Mouse (Mus musculus): ENCODE data around the gene Tmod1.

The Tmod1 gene

DNA sequence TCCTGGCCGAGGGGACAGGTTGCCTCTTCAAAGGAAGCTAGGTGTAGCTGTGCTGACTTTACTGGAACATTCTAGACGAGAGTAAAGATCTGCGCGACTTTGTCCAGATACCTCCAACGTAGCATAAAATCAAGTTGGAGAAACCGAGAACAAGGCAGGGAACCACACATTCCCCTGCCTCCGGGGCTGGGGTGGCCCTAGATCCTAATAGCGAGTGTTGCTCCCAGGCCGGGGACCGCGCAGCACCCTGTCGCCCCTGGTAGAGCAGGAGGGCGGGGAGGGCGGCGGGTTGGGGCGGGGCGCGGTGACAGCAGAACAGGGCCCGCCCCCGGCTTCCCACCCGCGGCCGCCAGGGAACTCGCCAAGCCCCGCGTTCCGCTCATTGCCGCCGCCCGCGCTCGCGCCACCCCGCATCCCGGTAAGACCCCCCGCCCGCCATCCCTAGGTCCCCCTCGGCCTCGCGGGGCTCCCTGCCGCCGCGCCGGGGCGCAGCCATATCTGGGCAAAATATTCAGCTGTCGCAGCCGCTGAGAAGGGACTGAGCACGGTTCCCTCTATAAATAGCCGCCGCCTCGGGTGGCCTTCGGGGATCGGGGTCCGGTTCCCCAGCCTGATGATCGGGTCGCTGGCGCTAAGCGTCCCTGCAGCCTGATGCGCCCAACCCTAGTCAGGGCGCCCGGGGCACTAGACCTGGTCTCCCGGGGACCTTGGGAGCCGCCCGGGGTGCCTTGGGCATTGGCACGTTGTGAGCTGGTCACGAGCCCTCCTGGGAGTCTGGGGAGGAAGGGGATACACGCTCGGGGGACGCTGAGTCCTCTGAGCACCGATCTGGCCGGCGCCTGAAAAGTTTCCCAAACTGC lies at the start of gene Tmod1:
TSS of gene Tmod1 (plus strand) at position 44 of the 860 bp plus-strand sequence.
- peak; percentile 53 for DNase-seq (ENCODE audit: low spot score)

GRCm38 (mm10) chr4:45990427-45991135 lies 48.2 kb upstream of the Tmod1 start:
- DNase-seq (ENCODE audit: low spot score), result no peak

- no peak for DNase-seq (ENCODE audit: low spot score)
Measured at GRCm38 (mm10) chr4:45998536-45998935, 40.2 kb upstream of the Tmod1 start.

- no peak for DNase-seq (ENCODE audit: low spot score)
Measured at GRCm38 (mm10) chr4:46008142-46008793, 30.5 kb upstream of the Tmod1 start.

- DNase-seq (ENCODE audit: low spot score), result no peak
Measured at GRCm38 (mm10) chr4:46011698-46012097, 27.0 kb upstream of the Tmod1 start.

DNA sequence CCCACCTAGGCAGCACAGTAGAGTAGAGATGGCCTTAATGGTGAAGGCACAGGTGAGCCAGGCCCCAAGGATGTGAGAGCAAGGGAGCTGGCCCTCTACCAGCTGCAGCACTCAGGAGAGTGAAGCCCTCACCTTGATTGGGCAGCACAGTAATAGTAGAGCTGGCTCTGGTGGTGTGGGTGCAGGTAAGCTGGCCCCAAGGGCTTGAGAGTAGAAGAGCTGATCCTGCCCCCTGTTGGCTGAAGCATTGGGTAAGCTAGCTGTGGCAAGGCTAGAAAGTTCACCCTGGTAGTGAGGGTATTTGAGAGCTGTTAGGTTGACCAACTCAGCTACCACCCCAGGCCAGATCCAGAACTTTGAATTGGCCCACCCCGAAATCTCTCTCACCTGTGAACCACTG lies 23.1 kb upstream of the Tmod1 start:
- DNase-seq (ENCODE audit: low spot score), result no peak

DNA sequence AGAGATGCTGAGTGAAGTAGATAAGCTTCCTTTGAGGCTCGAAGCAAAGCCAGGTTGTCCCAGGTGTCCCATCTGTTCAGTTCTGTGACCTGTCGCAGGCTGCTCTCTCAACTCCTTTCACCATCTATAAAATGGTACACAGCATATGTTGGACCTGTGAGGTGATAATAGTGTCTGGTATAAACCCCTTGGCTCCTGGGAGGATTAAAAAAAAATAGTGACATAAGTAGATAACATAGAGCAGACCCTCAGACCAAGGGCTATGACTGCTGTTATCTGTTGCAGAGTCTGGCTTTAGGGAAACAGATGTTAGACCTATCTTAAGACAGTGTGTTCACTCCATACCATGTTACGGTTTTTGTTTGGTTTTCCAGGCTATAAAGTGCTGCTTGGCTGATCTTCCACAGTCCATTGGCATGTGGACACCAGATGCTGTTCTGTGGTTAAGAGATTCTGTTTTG lies 15.7 kb upstream of the Tmod1 start:
- DNase-seq (ENCODE audit: low spot score), result no peak

- peak; percentile 36 for DNase-seq (ENCODE audit: low spot score)
Measured at GRCm38 (mm10) chr4:46025893-46026292, 12.8 kb upstream of the Tmod1 start.

DNA sequence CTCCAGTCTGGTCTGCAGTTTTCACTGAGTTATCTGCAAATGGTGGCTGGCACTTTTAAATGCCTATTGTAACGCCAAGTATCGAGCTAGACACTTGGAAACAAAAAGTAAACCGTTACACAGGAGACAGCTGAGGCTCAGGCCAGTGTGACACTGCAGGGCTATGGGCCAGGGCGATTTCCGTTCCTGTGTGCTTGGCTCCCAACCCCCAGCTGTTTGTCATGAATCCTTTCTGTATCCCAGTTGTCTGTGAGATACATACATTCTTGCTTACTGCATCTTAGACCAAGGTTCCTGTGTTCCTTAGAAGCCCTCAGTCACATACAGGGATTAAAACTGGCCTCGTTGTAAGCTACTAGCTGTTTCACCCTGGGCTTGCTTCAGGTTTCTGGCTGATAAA lies 10.5 kb upstream of the Tmod1 start:
- DNase-seq (ENCODE audit: low spot score), result no peak

DNA sequence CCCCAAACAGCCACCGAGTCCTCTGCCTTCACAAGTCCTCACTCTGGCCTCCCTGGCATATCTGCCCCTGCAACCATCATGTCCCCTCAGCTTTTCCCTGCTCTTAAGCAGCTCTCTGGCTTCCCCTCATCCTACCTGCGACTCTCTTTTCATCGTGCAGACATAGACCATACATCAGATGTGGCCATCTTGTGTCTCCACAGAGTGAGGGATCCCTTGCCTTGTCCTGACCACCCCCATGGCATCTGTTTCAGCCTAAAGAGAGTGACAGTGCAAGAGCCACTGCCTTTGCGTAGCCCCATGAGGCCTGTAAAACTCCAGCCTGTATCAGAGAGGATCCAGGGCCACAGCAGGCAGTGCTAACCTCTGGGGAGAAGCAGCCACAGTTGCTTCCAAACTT lies 10.0 kb upstream of the Tmod1 start:
- DNase-seq (ENCODE audit: low spot score), result no peak

GRCm38 (mm10) chr4:46029552-46029951 lies 9.2 kb upstream of the Tmod1 start:
- peak; percentile 51 for DNase-seq (ENCODE audit: low spot score)

DNA sequence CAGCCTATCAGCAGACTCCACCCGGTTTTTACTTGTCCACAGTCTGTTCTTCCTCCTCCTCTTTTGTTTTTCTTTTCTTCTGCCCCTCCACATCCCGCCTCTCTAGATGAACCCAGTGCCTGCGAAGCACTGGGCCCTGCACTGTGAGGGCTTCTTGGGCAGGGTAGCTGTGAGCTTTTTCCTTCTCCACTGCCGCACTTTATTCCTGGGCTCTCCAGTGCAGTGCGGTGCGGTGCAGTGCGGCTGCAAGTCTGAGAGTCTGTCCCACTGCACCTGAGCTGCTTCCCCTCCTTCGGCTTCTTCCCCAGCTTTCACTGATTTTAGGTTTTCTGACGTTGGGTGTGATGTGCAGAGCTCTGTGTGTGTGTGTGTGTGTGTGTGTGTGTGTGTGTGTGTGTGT lies 6.3 kb upstream of the Tmod1 start:
- no peak for DNase-seq (ENCODE audit: low spot score)

DNA sequence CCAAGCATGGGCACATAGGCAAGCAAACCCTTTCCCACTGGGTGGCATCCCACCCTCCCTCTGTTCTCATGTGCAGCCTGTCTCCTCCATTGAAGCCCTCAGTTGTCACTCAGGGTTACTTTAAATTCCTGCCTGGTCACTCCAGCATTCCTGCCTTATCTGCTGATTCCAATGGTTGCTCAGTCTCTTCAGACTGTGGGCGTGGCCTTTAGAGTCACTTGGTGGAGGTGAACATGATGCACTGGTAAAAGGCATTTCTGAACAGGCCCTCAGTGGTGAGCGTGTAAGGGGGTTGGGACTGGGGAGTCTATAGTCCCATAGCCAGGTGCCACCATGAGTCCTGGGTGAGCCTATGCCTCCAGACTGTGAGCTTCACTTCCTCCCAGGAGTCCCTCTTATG lies 5.5 kb upstream of the Tmod1 start:
- no peak for DNase-seq (ENCODE audit: low spot score)

- peak; percentile 15 for DNase-seq (ENCODE audit: low spot score)
Measured at GRCm38 (mm10) chr4:46038591-46038891, 194 bp upstream of the Tmod1 start.

DNA sequence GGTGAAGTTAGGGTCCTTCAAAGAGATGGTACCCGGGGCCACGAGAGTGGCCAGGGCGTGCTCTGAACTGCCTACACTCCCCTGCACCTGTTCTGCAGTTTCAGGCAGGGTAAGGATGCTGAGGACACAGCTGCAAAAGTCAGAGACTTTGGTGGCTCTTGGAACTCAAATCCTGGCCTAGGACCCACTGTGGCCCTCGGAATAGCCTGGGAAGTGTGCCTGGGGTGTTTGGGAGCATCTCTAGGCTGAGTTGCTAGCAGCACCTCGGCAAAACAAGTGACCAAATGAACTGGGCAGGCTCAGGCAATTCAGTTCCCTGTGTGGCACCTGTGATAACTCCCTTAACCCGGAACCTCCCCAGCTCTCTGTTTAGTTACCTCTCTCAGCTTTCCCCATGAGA lies 1.2 kb downstream of the Tmod1 start:
- no peak for DNase-seq (ENCODE audit: low spot score)

- DNase-seq (ENCODE audit: low spot score), result no peak
Measured at GRCm38 (mm10) chr4:46040594-46041192, 2.0 kb downstream of the Tmod1 start.

DNA sequence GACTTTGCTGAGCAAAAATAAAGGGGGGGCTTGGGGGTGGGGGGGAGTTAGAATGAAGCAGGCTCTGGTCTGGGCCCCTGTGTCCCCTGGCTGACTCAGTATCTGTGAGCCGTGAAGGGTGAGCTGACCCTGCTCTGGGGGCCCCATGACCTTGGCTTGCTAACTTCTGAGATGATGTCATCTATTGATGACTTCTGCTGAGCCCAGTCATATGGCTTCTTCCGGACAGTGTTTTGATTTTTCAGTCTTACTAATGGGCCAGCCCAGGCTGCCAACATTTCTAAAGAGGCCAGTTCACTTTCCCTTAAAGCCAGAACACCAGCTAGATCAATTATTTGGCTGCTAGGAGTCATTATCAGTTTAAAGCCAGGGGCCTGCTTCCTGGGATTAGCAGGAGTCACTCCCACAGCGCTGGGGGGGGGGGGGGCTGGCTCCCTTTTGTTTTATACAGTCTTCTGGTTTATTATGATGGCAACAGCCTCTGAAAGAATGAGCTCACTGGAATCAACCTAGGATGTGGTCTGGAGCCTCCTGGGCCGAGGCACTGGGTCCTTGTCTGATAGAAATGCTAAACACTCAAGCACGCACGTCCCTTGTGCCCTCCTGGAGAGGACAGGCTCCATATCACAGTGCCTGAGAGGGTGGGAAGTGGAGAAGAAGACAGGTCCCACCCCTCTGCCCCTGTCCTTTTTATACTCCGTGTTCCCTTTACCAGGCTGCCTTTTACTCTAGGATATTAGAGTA lies 3.2 kb downstream of the Tmod1 start:
- no peak for DNase-seq (ENCODE audit: low spot score)

GRCm38 (mm10) chr4:46042505-46042850 lies 3.7 kb downstream of the Tmod1 start:
- DNase-seq (ENCODE audit: low spot score), result no peak

DNA sequence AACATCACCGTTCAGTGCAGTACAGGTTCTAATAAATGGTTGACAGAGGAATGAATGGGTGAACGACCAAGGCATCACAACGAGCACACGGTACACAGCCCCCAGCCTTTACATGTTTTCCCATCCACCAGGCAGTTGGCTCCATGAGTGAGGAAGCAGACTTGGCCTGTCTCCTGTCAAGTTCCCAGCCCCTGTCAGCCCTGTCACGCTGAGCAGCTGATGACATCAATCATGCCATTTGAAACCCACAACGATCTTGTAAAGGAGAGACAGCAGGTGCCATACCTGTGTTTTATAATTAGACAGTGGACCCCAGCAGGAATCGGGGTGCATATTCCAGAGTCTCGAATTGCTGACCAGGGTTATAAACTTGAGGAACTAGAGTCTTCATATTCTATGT lies 4.6 kb downstream of the Tmod1 start:
- no peak for DNase-seq (ENCODE audit: low spot score)

DNA sequence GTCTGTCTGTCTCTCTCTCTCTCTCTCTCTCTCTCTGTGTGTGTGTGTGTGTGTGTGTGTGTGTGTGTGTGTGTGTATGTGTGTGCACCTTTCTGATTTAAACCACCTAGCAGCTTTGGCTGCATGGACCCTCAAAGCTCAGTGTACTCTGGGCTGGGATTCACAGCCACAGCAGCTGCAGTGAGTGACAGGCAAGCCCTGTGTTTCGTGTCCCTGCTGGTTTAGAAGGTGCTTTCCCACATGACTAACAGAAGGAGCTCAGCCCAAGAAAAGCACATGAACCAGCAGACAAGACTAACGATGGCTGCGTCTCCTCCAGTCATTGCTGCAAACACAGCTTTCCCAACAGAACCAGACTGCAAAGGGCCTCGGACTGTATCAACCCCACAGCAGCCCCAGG lies 9.2 kb downstream of the Tmod1 start:
- no peak for DNase-seq (ENCODE audit: low spot score)

DNA sequence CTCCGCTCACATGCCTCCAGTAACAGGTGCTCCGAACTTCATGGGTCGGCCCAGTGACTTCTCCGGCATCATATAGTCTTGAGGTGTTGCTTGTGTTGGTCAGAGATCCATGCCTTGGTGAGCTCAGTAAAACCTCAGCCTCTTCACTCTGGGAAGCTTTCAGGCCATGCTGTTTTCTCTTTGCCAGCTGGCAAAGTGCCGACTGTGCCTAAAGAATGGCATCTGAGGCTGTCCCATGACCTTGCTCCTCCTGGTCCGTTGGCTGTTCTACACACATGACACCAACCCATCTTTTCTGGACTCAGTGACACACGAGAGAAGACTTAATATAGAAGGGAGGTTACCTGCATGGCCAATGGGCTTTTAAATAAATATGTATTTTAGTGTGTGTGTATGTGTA lies 9.7 kb downstream of the Tmod1 start:
- DNase-seq (ENCODE audit: low spot score), result no peak

Data from urinary bladder, postnatal 14 days (tissue).